In the genomic region with DNA sequence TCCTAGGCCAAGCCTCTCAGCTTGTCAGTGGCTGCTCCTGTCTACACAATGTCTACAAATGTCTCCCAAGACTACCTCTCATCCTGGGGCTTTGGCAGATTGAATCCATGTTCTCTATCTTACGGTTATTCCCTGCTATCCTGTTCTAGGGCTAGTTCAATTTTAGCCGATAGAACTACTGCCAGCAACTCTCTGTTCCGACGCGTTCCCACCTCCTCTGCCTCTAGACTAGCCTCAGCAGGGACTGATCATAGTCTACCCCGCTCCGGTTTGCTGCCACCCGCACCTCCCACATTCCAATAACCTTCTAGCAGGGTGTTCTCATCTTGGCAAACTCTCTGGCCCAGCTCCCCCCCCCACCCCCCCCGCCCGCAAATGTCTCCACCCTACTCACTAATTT, we compare ENCODE assay signal across 27 mouse cellular contexts. TPM values are rescaled to one million over a fixed set of nuclear protein-coding genes. Genes with fewer than 3 reads are reported as not detected.
"Had no signal": no experiment of that assay in that cellular context is flagged by ENCODE, and none has a peak within 500 bp of the region (broad histone marks: within the 10 kb centered on the region; RNA-seq: fewer than 3 reads in every experiment).

No protein-coding gene starts in this region.

- H3K9me3 ChIP-seq: heart, embryonic 13.5 days; heart, embryonic 15.5 days; hindbrain, embryonic 13.5 days; hindbrain, embryonic 15.5 days; intestine, embryonic 15.5 days; kidney, embryonic 15.5 days; limb, embryonic 13.5 days; limb, embryonic 15.5 days; liver, embryonic 12.5 days had no signal

- H3K27me3 ChIP-seq: heart, embryonic 13.5 days; heart, embryonic 15.5 days; hindbrain, embryonic 13.5 days; hindbrain, embryonic 15.5 days; intestine, embryonic 15.5 days; kidney, embryonic 15.5 days; limb, embryonic 13.5 days; limb, embryonic 15.5 days; liver, embryonic 12.5 days had no signal

- H3K36me3 ChIP-seq: heart, embryonic 13.5 days; heart, embryonic 15.5 days; hindbrain, embryonic 13.5 days; hindbrain, embryonic 15.5 days; intestine, embryonic 15.5 days; kidney, embryonic 15.5 days; limb, embryonic 13.5 days; limb, embryonic 15.5 days; liver, embryonic 12.5 days had no signal

- H3K4me1 ChIP-seq: hindbrain, embryonic 13.5 days; hindbrain, embryonic 15.5 days; intestine, embryonic 15.5 days; kidney, embryonic 15.5 days; limb, embryonic 13.5 days; liver, embryonic 12.5 days had no signal

- DNase-seq: gastrocnemius, postnatal 14 days; gastrocnemius, postnatal 36 days; heart, adult 18-20 months; heart, postnatal 14 days; heart, postnatal 36 days; kidney, adult 11 months; kidney, adult 2 months; kidney, adult 9 months; kidney, postnatal 14 days; kidney, postnatal 36 days; layer of hippocampus, adult 9-11 months; layer of hippocampus, postnatal 36 days; left cerebral cortex, postnatal 4 days had no signal

- H3K4me2 ChIP-seq: heart, embryonic 11.5 days; heart, embryonic 13.5 days; heart, embryonic 15.5 days; hindbrain, embryonic 13.5 days; hindbrain, embryonic 15.5 days; intestine, embryonic 15.5 days; kidney, embryonic 15.5 days; limb, embryonic 13.5 days; limb, embryonic 15.5 days; liver, embryonic 12.5 days had no signal

- H3K9ac ChIP-seq: heart, embryonic 13.5 days; heart, embryonic 15.5 days; hindbrain, embryonic 13.5 days; hindbrain, embryonic 15.5 days; intestine, embryonic 15.5 days; kidney, embryonic 15.5 days; limb, embryonic 13.5 days; limb, embryonic 15.5 days; liver, embryonic 12.5 days; liver, embryonic 14.5 days had no signal

- H3K4me3 ChIP-seq: heart, embryonic 13.5 days; heart, embryonic 15.5 days; hindbrain, embryonic 13.5 days; hindbrain, embryonic 15.5 days; intestine, embryonic 15.5 days; kidney, embryonic 15.5 days; limb, embryonic 13.5 days; limb, embryonic 15.5 days; liver, embryonic 12.5 days had no signal

- ATAC-seq: hindbrain, postnatal 0 days; intestine, embryonic 15.5 days; liver, embryonic 12.5 days had no signal

- H3K27ac ChIP-seq: heart, embryonic 13.5 days; heart, embryonic 15.5 days; hindbrain, embryonic 13.5 days; hindbrain, embryonic 15.5 days; hindbrain, postnatal 0 days; intestine, embryonic 15.5 days; kidney, embryonic 15.5 days; kidney, postnatal 0 days; limb, embryonic 13.5 days; limb, embryonic 15.5 days; liver, embryonic 12.5 days; liver, embryonic 14.5 days had no signal

RNA-seq across cellular contexts. Expression of a gene that starts 20.9 kb away (rescaled TPM):
- total RNA-seq: hematopoietic stem cell, adult 5-6 weeks had no signal
